Mouse (Mus musculus) left cerebral cortex, postnatal 4 days (tissue): ENCODE results near the gene Dlg2. TPM values are rescaled to one million over a fixed set of nuclear protein-coding genes. Genes with fewer than 3 reads are reported as not detected.
A peak's percentile ranks its signal among the peaks of the same experiment; 100 is the strongest.

Experiments
- DNase-seq: peaks from one replicate; pipeline ENCODE4 v3.0.0-alpha.2; 2022
- intact Hi-C: fragments of 180-260 bp; cut with DNase I; formaldehyde crosslinking; loops from one replicate; pipeline ENCODE4 v1.15.1; 2025
- total RNA-seq, 2 experiments: library from RNA; stranded (reverse); gene quantifications; 2 replicates each; pipeline ENCODE4 v1.2.3; 2021

Gene Dlg2
- total RNA-seq, 2 experiments from 2014 or later = 316 to 332 TPM

DNA sequence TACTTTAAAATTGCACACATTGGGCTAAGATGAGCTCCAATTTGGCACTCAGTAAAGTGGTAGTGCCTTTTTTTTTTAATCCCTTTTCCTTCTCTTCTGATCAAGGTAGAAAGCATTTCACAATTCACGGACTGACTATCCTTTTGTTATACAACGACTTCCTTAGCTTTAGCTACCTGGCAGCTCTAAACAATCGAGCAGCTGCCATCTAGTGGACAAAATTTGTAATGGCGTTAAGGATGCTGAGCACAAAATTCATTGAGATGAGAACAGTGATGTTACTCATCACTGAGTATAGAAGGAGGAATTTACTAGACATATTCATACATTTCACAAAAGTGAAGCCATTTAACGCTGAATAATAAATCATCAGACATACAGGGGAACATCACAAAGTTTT is 750.0 kb downstream of the Dlg2 start:
- intact Hi-C loops = loop anchor here (10.0 kb wide), 1 partner anchor 712 kb away; no protein-coding TSS in a partner anchor
- DNase-seq = peak; percentile 43

DNA sequence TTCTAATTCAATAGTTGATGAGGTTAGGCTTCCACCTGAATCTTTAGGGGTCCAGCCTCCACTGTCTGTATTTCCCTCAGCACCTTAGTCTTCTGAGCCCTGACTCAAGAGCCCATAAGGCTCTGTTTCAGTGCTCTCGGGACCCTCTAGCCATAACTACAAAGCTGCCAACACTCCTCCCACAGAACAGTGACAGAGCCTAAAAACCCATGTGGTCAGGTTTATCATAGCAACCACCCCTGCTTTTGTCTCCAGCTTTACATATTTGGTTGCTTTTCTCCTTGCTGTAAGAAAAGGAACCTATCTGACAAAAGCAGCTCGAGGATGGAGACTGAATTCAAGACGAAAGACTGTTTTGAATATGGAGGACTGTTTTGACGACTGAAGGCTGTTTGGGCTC is 765.2 kb downstream of the Dlg2 start:
- no peak for DNase-seq
- intact Hi-C loops = no loop called here

DNA sequence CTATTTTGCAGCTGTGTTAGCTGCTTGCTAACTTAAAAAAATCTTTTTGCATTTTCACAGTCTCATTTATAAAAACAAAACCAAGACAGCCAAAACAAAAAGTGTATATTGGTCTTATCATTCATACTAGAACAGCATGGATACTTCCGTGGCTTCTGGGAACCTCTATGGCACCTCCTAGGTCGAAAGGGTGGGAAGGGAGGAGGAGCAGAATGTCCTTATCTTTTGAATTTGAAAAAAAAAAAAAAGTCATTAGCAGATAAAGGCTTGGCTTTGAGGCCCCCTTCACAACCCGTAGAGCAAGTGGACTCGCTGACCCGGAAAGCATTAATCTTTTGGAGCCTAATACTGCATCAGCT is 785.2 kb downstream of the Dlg2 start:
- intact Hi-C loops = no loop called here
- DNase-seq = no peak

DNA sequence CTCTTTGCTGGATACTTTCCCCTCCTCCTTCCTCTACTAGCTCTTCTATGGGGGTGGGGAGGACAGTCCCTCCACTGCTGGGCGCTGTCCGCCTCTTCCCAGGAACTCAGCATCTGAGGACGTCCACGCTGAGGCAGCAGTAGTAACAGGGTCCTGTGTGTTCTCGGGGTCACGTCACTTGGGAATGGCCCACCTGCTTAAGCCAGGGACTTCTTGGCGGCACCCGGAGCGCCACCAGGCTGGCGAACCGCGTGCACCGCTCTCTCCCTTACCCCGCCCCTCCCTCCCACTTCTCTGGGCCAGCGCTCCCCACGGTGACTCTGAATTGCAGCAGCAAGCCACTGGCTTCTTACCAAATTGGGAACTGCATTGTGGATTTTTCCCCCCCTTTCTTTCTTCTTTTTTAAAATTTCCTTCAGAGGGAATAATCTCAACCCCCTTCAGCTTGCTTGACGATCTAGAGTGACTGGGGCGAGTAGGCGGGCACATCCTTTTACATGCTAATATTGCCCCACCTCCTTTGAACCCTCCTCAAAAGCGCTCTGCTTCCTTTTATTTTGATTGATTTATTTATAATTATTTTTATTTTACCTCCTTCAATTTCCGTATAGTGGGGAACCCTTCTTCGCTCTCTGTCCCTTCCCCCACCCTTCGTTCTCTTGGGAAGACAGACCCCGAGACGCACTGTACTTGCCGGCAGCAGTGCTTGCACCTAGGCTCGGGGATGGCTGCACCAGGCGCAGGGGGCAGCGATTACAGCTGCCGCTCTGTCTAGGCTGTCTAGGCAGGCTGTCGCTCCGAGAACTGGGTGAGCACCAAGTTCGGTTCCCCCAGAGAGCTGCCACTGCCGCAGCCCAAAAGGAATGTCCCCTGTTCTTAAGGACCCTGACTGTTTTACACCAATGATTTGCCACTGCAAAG is 785.8 kb downstream of the Dlg2 start:
- DNase-seq = peak; percentile 46
- intact Hi-C loops = no loop called here

DNA sequence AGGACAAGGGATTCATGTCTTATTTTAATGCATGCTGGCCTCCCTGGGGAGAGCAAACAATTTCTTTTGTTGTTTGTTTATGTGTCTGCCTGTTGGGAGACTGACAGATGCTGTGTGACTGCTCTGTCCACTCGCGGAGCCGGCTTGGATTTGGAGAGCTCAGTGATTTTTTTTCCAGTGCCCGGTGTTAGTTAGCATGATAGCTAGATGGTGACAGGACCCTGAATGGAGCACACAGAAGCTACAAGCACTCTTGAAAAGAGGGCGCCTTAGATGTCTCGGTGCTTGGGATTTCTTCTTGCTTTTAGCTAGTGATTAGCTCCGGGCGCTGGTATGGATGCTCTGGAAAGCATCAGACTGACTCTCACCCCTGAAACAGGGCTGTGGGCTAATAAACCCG is 786.5 kb downstream of the Dlg2 start:
- intact Hi-C loops = no loop called here

DNA sequence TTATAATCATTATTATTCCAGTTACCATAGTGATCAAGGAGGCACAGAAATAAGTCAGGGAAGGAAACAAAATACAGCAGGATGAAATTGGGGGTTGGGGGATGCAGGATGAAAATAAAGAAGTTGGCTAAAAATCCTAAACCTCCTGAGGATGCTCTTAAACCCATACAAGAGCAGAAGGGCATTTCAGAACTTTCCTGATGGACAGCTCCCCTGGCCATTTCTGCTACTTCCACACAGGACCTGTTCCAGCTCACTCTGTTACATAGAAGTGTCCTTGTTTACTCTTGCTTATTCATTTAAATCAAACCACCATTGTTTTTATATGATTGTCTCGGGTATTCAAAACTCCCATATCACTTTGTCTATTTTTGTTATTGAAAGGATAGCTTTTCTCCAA is 791.3 kb downstream of the Dlg2 start:
- peak; percentile 2 for DNase-seq

More for the DNA sequence above, 786.5 kb downstream of the Dlg2 start:
- DNase-seq = peak; percentile 4

DNA sequence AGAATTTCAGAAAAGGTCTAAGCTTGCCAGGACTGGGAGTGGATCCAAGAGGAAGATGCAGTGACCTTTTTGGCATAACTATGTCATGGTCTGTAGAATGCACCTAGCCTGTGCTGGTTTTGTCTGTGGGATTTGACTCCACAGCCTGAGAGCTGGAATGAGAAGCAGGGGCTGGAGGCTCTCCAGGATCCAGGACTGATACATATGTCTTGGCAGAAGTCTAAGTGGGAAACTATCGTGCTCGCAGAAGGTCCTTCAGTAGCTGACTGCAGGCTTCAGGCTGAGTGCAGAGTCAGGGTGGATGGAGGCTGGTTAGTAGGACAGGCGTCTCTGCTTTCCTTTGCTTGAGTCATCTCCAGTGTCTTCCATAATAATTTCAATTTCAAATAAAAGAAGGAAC is 807.7 kb downstream of the Dlg2 start:
- intact Hi-C loops = no loop called here
- DNase-seq = peak; percentile 43

More for the DNA sequence above, 791.3 kb downstream of the Dlg2 start:
- intact Hi-C loops = no loop called here

DNA sequence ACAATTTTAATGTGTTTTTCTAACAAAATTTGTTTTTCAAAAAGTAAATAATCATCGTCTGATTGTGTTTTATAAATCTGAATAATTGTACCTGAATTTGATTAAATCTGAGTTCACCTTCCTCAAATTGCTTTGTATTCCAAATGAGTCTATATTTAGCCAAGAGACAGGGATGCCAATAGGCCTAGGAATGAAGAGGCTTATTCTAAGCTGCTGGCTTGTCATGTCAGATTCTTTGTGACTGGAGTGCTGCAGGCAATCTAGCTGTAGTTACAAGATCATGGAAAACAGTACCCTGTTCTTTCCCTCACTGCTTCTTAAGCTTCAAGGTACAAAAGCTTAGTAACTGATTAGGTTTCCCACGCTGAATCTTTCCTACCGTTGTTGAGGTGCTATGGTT is 811.9 kb downstream of the Dlg2 start:
- intact Hi-C loops = no loop called here
- no peak for DNase-seq

DNA sequence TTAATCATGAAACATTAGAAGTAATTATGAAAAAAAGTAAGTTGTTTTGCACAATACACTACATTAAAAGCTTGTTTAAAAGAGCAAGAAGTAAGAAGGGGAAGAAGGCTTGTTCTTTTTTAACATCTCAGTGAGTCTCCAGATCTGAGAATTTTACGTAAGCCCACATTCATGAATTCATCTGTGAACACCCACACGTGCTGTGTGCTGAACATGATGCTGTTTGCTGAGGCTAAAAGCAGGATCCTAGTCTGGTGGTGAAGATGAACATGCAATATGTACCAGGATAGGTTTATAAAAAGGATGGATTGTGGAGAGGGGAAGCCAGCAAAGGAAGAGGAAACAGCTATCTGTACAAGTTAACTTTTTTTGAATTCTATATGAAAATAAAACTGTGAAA is 819.7 kb downstream of the Dlg2 start:
- intact Hi-C loops = no loop called here
- DNase-seq = no peak

DNA sequence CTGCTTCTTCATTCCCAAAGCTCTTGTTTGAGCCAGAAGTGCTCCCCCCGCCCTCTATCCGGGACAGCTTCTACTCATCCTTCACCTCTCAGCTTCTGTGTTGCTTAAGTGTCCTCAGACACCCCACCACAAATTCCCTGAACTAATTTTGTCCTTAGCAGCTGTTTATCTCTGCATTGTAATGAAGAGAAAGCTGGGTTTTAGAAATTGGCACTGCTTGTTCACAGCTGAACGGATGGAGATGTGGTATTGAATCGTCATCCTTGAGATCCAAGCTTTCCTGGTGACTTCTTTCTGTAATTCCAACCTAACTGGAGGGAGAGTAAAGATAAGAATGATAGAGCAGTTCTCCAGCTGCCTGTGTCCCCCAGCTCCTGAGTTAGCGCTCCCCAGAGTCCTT is 834.7 kb downstream of the Dlg2 start:
- no peak for DNase-seq

DNA sequence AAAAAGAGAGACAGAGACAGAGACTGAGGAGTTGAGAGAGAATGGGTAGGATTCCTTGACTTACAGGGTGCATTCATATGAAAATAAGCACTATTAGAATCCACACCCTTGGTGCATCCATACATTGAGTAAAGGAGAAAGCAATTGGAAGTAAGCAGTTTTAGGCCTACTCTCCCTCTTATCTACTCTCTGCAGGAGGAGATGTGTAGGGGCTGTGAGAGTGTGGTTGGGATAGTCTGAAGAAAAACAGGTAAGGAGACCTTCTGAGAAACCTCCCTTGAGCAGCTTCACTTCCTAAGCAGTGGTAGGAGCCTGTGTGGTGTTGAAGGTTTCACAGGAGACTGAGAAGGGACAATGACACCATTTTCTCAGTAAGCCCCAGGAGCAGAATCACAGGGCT is 868.6 kb downstream of the Dlg2 start:
- intact Hi-C loops = no loop called here
- no peak for DNase-seq

More for the DNA sequence above, 834.7 kb downstream of the Dlg2 start:
- intact Hi-C loops = no loop called here

DNA sequence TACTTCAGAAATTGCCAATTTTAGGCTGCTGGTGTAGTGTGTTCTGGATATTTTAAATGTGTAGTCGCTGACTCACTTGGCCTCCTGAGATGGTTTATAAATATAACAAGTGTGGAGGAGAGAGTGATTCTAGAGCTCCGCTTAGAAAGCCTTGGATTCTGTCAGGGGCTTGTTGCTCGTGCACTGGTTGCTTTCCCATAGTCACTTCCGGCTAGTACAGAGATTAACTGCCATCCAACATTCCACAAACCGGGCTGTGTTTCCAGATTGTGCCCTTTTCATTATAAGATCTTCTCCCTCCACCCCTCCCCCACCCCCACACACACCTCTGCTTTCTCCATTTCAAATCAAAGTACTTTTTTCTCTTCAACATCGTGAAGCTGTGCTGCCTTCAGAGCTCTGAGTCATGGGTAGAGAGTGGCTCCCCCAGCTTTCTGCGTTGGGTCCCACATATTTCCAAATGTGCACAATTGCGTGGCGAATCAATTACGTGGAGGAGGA is 893.4 kb downstream of the Dlg2 start:
- DNase-seq = no peak
- intact Hi-C loops = no loop called here

DNA sequence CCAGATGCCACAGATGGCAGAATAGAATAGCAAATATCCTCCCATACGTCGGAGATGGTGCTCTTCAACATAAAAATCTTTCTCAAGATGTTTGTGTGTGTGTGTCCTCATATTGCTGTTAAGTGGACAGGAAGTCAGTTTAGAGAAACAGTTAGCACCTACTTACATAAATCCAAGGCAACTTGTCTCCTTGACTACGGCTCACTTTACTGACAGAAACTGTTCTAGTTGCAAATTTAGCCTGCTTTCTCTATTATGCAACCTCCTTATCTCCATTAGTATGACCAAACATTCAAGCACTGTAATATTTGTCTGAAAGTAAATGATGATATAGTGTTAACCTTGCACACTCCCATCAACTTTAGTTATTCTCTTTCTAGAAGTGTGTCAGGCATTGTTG is 905.8 kb downstream of the Dlg2 start:
- no peak for DNase-seq
- intact Hi-C loops = no loop called here

DNA sequence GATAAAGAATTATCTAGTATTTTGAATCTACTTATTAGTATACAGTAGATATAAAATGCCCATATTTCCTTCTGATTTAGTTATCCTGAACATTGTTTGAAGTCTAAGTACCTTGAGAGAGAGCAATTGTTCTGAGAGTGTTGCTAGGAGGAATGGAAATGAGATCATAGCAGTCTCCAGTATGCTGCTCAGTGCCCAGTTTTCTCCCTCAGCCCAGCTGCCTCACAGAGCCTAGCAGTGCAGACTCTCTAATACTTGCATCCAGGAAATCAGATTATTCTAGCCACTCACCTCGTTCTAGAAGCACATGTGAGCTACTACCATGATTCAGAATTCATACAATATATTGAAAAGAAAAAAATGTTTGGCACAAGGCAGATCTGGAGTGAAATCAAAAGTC is 907.4 kb downstream of the Dlg2 start:
- no peak for DNase-seq
- intact Hi-C loops = no loop called here

DNA sequence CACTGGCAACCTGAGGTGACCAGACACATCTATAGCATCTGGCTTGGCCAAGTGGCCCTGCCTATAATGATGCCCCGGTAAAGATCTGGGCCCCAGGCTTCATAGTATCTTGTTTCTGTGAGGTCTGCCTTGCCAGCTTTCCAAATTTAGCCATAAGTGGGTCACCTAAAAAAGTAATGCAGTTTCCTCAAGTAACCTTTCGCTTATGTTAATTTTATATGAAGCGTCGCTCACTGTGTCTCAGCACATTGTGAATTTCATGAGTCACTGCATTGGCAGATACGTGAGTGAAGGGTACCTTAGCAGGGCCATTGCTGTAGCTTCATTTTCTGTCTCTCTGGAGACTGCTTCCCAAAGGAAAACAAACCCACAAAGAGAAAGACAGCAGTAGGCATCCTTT is 912.8 kb downstream of the Dlg2 start:
- DNase-seq = no peak
- intact Hi-C loops = no loop called here

DNA sequence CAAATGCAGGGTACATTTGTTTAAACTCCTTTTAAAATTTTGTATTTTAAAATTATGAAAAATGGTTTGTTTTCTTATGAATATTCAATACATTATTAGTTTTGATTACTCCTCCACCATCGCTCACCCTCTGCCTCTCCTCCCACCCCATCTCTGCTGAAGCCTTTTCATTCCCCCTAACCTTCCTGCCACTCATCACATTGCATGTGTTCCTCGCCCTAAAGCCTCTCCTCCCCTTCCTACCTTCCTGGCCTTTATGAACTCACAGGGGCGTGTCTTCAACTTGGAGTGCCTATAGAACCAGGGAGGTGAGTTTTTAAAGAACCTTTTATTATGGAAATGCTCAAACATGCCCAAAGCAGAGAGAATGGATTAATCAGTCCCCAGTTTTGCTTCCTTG is 921.4 kb downstream of the Dlg2 start:
- no peak for DNase-seq
- intact Hi-C loops = no loop called here

DNA sequence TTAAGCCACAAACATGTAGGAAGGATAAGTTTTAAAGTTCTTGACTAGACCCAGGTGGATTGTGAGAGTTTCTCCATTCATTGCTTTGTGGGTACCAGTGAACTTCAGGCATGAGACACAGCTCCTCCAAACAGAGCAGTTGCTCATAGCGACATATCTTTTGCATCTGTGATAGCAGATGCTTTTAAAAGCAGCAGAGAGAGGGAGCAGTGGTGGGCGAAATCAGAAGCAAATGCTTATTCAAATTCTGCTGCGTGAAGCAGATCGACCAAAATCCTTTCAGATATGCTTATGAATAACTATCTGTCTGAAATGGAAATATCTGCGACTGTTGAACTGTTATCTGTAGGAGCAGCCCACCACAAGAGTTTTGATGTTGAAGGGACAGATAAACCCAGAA is 935.6 kb downstream of the Dlg2 start:
- intact Hi-C loops = no loop called here
- no peak for DNase-seq

DNA sequence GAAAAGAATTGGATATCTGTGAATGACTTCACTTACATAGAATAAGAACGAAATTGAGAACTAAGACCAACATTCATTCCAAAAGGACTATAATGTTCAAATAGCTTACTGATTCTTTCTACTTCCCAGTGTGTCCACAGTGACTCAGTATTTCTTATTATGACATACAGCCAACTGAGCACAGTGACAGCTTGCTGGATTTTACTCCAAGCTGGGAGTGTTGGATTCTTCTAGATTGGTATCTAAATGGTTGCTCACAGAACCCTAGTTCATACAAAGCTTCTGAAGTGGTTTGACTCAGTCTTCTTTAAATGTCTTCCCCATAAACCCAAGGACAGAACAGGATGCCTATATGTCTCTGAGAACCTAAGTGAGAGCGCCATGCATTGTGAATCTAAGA is 937.7 kb downstream of the Dlg2 start:
- DNase-seq = no peak
- intact Hi-C loops = no loop called here

DNA sequence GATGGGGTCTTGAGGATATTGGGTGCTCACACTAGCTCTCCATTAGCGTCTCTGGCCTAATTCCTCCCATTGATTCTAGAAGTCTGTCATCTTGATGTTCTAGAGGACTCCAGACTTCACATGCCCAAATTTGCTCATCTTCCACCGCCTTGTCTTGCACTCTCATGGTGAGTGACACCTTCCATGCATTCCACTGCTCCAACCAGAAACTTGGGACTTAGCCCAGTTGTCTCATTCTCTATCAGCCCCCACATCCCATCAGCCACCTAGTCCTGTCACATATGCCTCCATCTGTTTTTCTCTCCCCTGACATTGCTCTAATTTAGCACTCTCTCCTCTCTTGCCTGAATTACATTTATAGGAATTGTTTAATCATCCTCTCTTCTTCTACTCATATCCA is 938.3 kb downstream of the Dlg2 start:
- no peak for DNase-seq
- intact Hi-C loops = no loop called here

DNA sequence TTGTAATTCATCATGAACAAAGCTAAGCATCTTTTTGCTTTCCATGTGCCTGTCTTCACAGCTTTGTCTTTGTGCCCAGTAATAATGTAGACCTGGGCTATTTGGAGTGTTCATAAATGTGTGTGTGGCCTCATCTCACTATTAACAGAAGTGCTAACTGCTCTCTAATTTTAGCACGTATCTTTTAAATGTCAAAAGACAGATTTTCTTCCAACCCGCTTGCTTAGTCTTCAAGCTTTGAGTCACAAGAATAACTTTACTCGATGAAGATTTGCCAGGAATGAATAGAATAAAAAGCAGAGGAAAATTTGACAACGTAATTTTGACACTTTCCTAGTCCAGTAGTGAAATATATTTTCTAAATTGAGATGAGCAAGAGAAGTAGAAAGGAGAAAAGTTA is 943.7 kb downstream of the Dlg2 start:
- no peak for DNase-seq
- intact Hi-C loops = no loop called here

DNA sequence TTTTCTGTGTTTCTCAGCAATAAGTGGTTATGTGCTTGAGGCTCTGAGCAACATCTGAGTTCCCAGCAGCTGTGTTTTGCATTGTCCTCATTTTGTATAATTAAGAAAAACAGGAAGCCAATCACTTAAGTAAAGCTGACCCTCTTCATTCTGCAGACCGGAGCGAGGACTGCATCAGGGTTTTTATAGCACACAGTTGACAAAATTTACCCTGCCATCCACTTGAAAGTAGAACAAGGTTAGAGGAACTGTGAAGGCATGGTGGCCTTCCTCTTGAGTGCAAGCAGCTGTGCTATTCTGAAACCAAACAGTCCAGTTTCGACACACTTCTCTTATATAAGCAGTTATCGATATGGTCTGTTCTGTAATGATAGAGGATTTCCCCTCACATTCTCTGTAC is 947.3 kb downstream of the Dlg2 start:
- intact Hi-C loops = no loop called here

DNA sequence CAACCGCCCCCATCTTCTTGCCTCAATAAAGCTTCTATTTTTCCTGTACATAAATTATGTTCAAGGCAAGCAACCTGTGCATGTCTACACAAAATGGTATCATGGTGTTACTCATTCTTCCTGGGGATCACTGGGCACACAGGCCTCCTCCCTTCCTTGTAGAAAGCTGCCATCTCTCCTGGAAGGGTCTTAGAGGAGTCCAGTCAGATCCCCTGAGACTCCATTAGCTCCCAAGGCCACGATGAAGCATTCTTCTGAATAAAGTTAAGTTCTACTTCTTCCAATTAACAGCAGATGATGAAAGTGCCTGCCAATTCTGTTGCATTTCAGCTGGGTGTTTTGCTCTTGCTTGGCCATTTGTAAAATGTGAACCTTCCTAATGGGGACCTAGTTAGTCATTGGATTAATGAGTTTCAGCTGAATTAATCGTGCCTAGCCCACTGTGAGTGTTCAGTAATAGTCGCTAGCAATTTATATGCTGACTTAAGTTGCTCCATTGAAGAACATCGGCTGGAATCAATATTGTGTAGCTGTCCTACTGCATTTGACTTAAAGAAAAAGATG is 953.3 kb downstream of the Dlg2 start:
- intact Hi-C loops = loop anchor here (5.0 kb wide), 2 partner anchors 337 to 917 kb away; no protein-coding TSS in a partner anchor
- DNase-seq = no peak

More for the DNA sequence above, 947.3 kb downstream of the Dlg2 start:
- DNase-seq = no peak
